Mouse (Mus musculus): ENCODE measurements around the gene Gm16503. TPM values are rescaled to one million over a fixed set of nuclear protein-coding genes. Genes with fewer than 3 reads are reported as not detected.
"Not testable (repeated sequence)": the region's sequence is repeated elsewhere in the genome, so short reads cannot be mapped to it uniquely, and the experiment has no call there.

Gm16503 gene
- polyA plus RNA-seq (2016; fragmentation: Nextera tagmentation; extraction: Ambion mirVana): 0.56 and 0.87 TPM in 2 replicates

- not testable (repeated sequence) for H3K9ac ChIP-seq; H3K27ac ChIP-seq; H3K4me3 ChIP-seq; H3K4me1 ChIP-seq; ATAC-seq (ENCODE audit: insufficient number of reproducible peaks, insufficient read depth, low FRiP score, low TSS enrichment); H3K27me3 ChIP-seq; H3K4me2 ChIP-seq (replicated peaks); H3K36me3 ChIP-seq
- 86% methylated on average over 3 of the region's 3 CpGs for WGBS
- H3K9me3 ChIP-seq: peaks cover 43% of the 10 kb centered on the region
These were observed at the start of gene Gm16503 for GRCm38 (mm10) chr4:147539918-147540317. Gm16503 (plus strand) TSS chr4:147540218.

GRCm38 (mm10) chr4:147492117-147492516 is 47.9 kb upstream of the Gm16503 start, which contains the start of gene Zfp982:
Zfp982 (plus strand) TSS chr4:147492417.
- 87% methylated on average over 7 of the region's 7 CpGs for WGBS

GRCm38 (mm10) chr4:147498772-147499613 is 41.0 kb upstream of the Gm16503 start:
- H3K4me1 ChIP-seq; H3K4me2 ChIP-seq (replicated peaks); ATAC-seq (ENCODE audit: insufficient number of reproducible peaks, insufficient read depth, low FRiP score, low TSS enrichment); H3K27me3 ChIP-seq; H3K4me3 ChIP-seq; H3K27ac ChIP-seq; H3K9ac ChIP-seq; H3K36me3 ChIP-seq: not testable (repeated sequence)
- 0 out of 2 replicates have a peak, but pooled peaks cover 11% of the 10 kb centered on the region for H3K9me3 ChIP-seq
- 86% methylated on average over 5 of the region's 5 CpGs for whole genome bisulfite sequencing

More at GRCm38 (mm10) chr4:147492117-147492516, 47.9 kb upstream of the Gm16503 start, which contains the start of gene Zfp982:
- not testable (repeated sequence) for H3K4me1 ChIP-seq; H3K36me3 ChIP-seq; H3K9ac ChIP-seq; H3K4me2 ChIP-seq (replicated peaks); H3K4me3 ChIP-seq; H3K27me3 ChIP-seq; ATAC-seq (ENCODE audit: insufficient number of reproducible peaks, insufficient read depth, low FRiP score, low TSS enrichment); H3K27ac ChIP-seq
- H3K9me3 ChIP-seq: peaks cover 24% of the 10 kb centered on the region

GRCm38 (mm10) chr4:147509174-147509573 is 30.8 kb upstream of the Gm16503 start:
- WGBS: 81% methylated on average over 2 of the region's 2 CpGs
- H3K4me2 ChIP-seq (replicated peaks): no peak overlapping the region
- H3K27ac ChIP-seq: no peak overlapping the region
- no peaks in the 10 kb centered on the region for H3K4me1 ChIP-seq
- peaks cover 17% of the 10 kb centered on the region for H3K9me3 ChIP-seq
- no peak overlapping the region for H3K9ac ChIP-seq
- no peaks in the 10 kb centered on the region for H3K36me3 ChIP-seq
- no peak for ATAC-seq (ENCODE audit: insufficient number of reproducible peaks, insufficient read depth, low FRiP score, low TSS enrichment)
- no peaks in the 10 kb centered on the region for H3K27me3 ChIP-seq
- no peak overlapping the region for H3K4me3 ChIP-seq

GRCm38 (mm10) chr4:147518981-147519380 is 21.0 kb upstream of the Gm16503 start:
- Histone ChIP-seq H3K9ac (no peak overlapping the region), H3K36me3 (no peaks in the 10 kb centered on the region), H3K27me3 (no peaks in the 10 kb centered on the region), H3K4me1 (no peaks in the 10 kb centered on the region), H3K4me2 (replicated peaks) (no peak overlapping the region), H3K27ac (no peak overlapping the region), H3K9me3 (peaks cover 47% of the 10 kb centered on the region), H3K4me3 (no peak overlapping the region)
- ATAC-seq (ENCODE audit: insufficient number of reproducible peaks, insufficient read depth, low FRiP score, low TSS enrichment): 0 out of 2 replicates have a peak, but pooled peaks have one; percentile 44
- 70% methylated on average over 2 of the region's 2 CpGs for WGBS

GRCm38 (mm10) chr4:147520100-147520499 is 19.9 kb upstream of the Gm16503 start:
- no peak overlapping the region for H3K4me2 ChIP-seq (replicated peaks)
- H3K9ac ChIP-seq: no peak overlapping the region
- H3K9me3 ChIP-seq: peaks cover 48% of the 10 kb centered on the region
- ATAC-seq (ENCODE audit: insufficient number of reproducible peaks, insufficient read depth, low FRiP score, low TSS enrichment): 0 out of 2 replicates have a peak, but pooled peaks have one; percentile 19
- H3K36me3 ChIP-seq: no peaks in the 10 kb centered on the region
- no peaks in the 10 kb centered on the region for H3K27me3 ChIP-seq
- H3K27ac ChIP-seq: no peak overlapping the region
- no peak overlapping the region for H3K4me3 ChIP-seq
- no peaks in the 10 kb centered on the region for H3K4me1 ChIP-seq

- no peak for ATAC-seq (ENCODE audit: insufficient number of reproducible peaks, insufficient read depth, low FRiP score, low TSS enrichment)
- H3K9me3 ChIP-seq: peaks cover 38% of the 10 kb centered on the region
- 75% methylated on average over 1 of the region's 1 CpGs for WGBS
These were observed 14.9 kb upstream of the Gm16503 start for GRCm38 (mm10) chr4:147525125-147525524.

GRCm38 (mm10) chr4:147530366-147530765 is 9.7 kb upstream of the Gm16503 start:
- Histone ChIP-seq H3K36me3 (no peaks in the 10 kb centered on the region), H3K4me1 (no peaks in the 10 kb centered on the region), H3K9me3 (peaks cover 26% of the 10 kb centered on the region), H3K4me3 (no peak overlapping the region), H3K27ac (no peak overlapping the region), H3K27me3 (no peaks in the 10 kb centered on the region), H3K9ac (no peak overlapping the region), H3K4me2 (replicated peaks) (no peak overlapping the region)
- ATAC-seq (ENCODE audit: insufficient number of reproducible peaks, insufficient read depth, low FRiP score, low TSS enrichment): no peak
- WGBS: 89% methylated on average over 1 of the region's 1 CpGs

More at GRCm38 (mm10) chr4:147525125-147525524, 14.9 kb upstream of the Gm16503 start:
- Histone ChIP-seq H3K36me3 (no peaks in the 10 kb centered on the region), H3K4me2 (replicated peaks) (no peak overlapping the region), H3K9ac (no peak overlapping the region), H3K27me3 (no peaks in the 10 kb centered on the region), H3K4me3 (no peak overlapping the region), H3K27ac (no peak overlapping the region), H3K4me1 (no peaks in the 10 kb centered on the region)

- H3K36me3 ChIP-seq; H3K27ac ChIP-seq; H3K4me2 ChIP-seq (replicated peaks); H3K27me3 ChIP-seq; H3K4me1 ChIP-seq; H3K4me3 ChIP-seq; H3K9ac ChIP-seq; ATAC-seq (ENCODE audit: insufficient number of reproducible peaks, insufficient read depth, low FRiP score, low TSS enrichment): not testable (repeated sequence)
- peaks cover 35% of the 10 kb centered on the region for H3K9me3 ChIP-seq
These were observed 4.1 kb upstream of the Gm16503 start for GRCm38 (mm10) chr4:147535916-147536315.

GRCm38 (mm10) chr4:147537702-147538101 is 2.3 kb upstream of the Gm16503 start:
- Histone ChIP-seq H3K27ac (no peak overlapping the region), H3K27me3 (no peaks in the 10 kb centered on the region), H3K9ac (no peak overlapping the region), H3K9me3 (peaks cover 40% of the 10 kb centered on the region), H3K4me2 (replicated peaks) (no peak overlapping the region), H3K36me3 (no peaks in the 10 kb centered on the region), H3K4me1 (no peaks in the 10 kb centered on the region), H3K4me3 (no peak overlapping the region)
- ATAC-seq (ENCODE audit: insufficient number of reproducible peaks, insufficient read depth, low FRiP score, low TSS enrichment): peak; percentile 74; the same call in 1 of the 2 replicates
- 83% methylated on average over 2 of the region's 2 CpGs for WGBS

- peaks cover 38% of the 10 kb centered on the region for H3K9me3 ChIP-seq
- ATAC-seq (ENCODE audit: insufficient number of reproducible peaks, insufficient read depth, low FRiP score, low TSS enrichment): no peak
- no peak overlapping the region for H3K27ac ChIP-seq
These were observed 1.1 kb downstream of the Gm16503 start for GRCm38 (mm10) chr4:147541105-147541504.

GRCm38 (mm10) chr4:147553071-147553470 is 13.1 kb downstream of the Gm16503 start, which contains the start of gene Zfp985:
Zfp985 (plus strand) TSS chr4:147553277.
- H3K36me3 ChIP-seq; H3K4me3 ChIP-seq; ATAC-seq (ENCODE audit: insufficient number of reproducible peaks, insufficient read depth, low FRiP score, low TSS enrichment); H3K9me3 ChIP-seq; H3K9ac ChIP-seq; H3K27ac ChIP-seq; H3K4me1 ChIP-seq; H3K27me3 ChIP-seq; H3K4me2 ChIP-seq (replicated peaks): not testable (repeated sequence)
- WGBS: 77% methylated on average over 5 of the region's 5 CpGs

More at GRCm38 (mm10) chr4:147541105-147541504, 1.1 kb downstream of the Gm16503 start:
- no peaks in the 10 kb centered on the region for H3K27me3 ChIP-seq
- no peak overlapping the region for H3K9ac ChIP-seq
- H3K4me1 ChIP-seq: no peaks in the 10 kb centered on the region
- H3K4me3 ChIP-seq: no peak overlapping the region
- H3K4me2 ChIP-seq (replicated peaks): no peak overlapping the region
- no peaks in the 10 kb centered on the region for H3K36me3 ChIP-seq
